Mouse (Mus musculus): ENCODE results near the gene Yod1. TPM values are rescaled to one million over a fixed set of nuclear protein-coding genes. Genes with fewer than 3 reads are reported as not detected.

Gene Yod1
- total and polyA plus RNA-seq, 2 experiments from 2014 or later, result 9.8 to 21.0 TPM

DNA sequence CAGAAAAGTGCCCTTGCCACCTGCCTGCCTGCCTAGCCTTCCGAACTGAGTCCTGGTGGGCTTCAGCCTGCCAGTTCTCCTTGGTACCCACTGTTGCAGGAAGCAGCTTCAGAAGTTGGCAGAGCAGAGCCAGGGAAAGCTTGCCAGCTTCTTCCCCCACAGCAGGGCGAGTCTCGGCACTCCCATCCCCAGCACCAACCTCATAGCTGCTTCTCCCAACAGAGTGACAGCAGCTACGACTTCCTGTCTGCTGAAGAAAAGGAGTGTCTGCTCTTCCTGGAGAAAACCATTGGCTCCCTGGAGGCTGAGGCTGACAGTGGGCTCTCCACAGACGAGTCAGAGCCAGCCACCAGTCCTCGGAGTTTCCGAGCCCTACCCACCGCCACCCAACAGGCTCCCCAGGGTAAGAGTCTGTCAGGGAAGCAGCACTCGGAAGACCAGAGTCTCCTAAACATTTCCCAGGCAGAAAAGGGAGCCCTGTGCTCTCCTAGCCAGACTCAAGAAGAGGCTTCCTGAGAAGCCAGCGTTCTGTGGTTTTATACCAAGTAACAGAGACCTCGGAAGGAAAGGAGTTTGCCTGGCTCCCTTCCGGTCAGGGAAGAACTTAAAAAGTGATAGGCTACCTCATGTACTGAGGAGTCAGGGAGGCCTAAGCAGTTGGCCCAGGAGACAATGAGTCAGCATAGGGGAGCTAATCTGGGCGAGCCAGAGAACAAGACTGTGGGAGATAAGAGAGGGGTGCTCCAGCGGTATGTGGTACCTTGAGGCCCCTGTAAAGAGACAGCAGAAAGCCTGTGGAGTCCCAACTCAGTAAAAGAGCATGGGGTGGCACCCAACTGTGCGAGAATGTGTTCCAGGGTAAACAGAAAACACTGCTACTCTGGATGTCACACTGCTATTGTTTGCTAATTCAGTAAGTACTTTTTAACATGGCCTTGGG lies 23.9 kb downstream of the Yod1 start:
- no peak for TF ChIP-seq CTCF (IDR thresholded peaks at IDR 0.05)
- no peak overlapping the region for H3K4me2 ChIP-seq (ENCODE audit: low read depth, low read length, poor library complexity, severe bottlenecking)
- H3K9ac ChIP-seq (replicated peaks; ENCODE audit: low read length, poor library complexity, severe bottlenecking), result no peak overlapping the region
- no peaks in the 10 kb centered on the region for H3K27me3 ChIP-seq (ENCODE audit: insufficient read depth, low read length)
- DNase-seq (ENCODE audit: low spot score) (peak; percentile 9), ATAC-seq (ENCODE audit: low FRiP score) (0 out of 2 replicates have a peak, but pooled peaks have one; percentile 52)
- no peaks in the 10 kb centered on the region for H3K9me3 ChIP-seq (ENCODE audit: low read length)
- H3K36me3 ChIP-seq (ENCODE audit: insufficient read depth, low read length), result no peaks in the 10 kb centered on the region
- H3K4me3 ChIP-seq (ENCODE audit: low read depth, low read length), result no peak overlapping the region
- WGBS, result 61% methylated on average over 15 of the region's 15 CpGs
- no peaks in the 10 kb centered on the region for H3K4me1 ChIP-seq (ENCODE audit: insufficient read depth, low read length)
- no peak overlapping the region for H3K27ac ChIP-seq (ENCODE audit: low read depth, low read length)

DNA sequence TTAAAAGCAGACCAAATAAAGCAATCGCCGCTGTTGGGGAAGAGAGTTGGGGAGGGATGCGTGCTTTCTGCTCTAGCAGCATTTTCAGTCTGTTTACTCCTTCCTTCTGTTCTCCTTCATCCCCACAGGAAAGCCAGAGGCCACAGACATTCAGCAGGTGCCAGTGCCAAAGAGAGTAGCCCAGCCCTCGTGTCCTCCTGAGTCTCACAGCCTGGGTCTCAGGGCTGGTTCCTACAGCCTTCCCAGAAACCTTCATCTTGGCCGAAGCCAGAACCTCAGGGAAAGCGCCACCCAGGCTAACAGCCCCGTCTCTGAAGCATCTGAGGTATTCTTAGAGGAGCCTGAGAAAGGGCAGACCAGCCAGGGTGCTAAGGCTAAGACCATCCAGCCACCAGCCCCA lies 25.1 kb downstream of the Yod1 start:
- H3K9ac ChIP-seq (replicated peaks; ENCODE audit: low read length, poor library complexity, severe bottlenecking), result no peak overlapping the region
- DNase-seq (ENCODE audit: low spot score) (no peak), ATAC-seq (ENCODE audit: low FRiP score) (no peak)
- H3K27me3 ChIP-seq (ENCODE audit: insufficient read depth, low read length), result no peaks in the 10 kb centered on the region
- H3K4me3 ChIP-seq (ENCODE audit: low read depth, low read length), result no peak overlapping the region
- no peak overlapping the region for H3K4me2 ChIP-seq (ENCODE audit: low read depth, low read length, poor library complexity, severe bottlenecking)
- no peaks in the 10 kb centered on the region for H3K4me1 ChIP-seq (ENCODE audit: insufficient read depth, low read length)
- 89% methylated on average over 7 of the region's 7 CpGs for WGBS
- no peaks in the 10 kb centered on the region for H3K36me3 ChIP-seq (ENCODE audit: insufficient read depth, low read length)
- H3K9me3 ChIP-seq (ENCODE audit: low read length), result no peaks in the 10 kb centered on the region
- TF ChIP-seq CTCF (IDR thresholded peaks at IDR 0.05), result no peak
- no peak overlapping the region for H3K27ac ChIP-seq (ENCODE audit: low read depth, low read length)

DNA sequence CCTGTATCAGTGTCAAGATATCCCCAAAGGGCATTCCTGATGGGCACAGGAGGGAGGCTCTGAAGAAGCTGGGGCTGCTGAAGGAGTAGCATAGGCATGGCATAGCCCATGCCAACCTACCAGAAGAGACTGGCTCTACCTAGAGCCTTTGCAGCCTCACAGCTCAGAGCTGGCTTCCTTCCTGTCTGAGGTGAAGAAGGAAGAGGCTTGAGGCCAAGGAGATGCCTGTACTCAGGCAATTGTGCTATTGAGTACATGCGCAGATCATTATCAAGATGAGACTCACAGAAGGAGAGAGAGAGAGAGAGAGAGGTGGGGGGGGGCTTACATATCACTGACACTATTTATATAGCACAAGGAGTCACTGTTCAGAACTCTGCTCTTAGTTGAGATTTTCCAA lies 26.6 kb downstream of the Yod1 start:
- H3K27ac ChIP-seq (ENCODE audit: low read depth, low read length), result no peak overlapping the region
- H3K27me3 ChIP-seq (ENCODE audit: insufficient read depth, low read length), result no peaks in the 10 kb centered on the region
- no peak for TF ChIP-seq CTCF (IDR thresholded peaks at IDR 0.05)
- no peak overlapping the region for H3K9ac ChIP-seq (replicated peaks; ENCODE audit: low read length, poor library complexity, severe bottlenecking)
- H3K4me3 ChIP-seq (ENCODE audit: low read depth, low read length), result no peak overlapping the region
- 92% methylated on average over 1 of the region's 1 CpGs for WGBS
- ATAC-seq (ENCODE audit: low FRiP score) (no peak), DNase-seq (ENCODE audit: low spot score) (no peak)
- H3K4me1 ChIP-seq (ENCODE audit: insufficient read depth, low read length), result no peaks in the 10 kb centered on the region
- H3K9me3 ChIP-seq (ENCODE audit: low read length), result no peaks in the 10 kb centered on the region
- H3K36me3 ChIP-seq (ENCODE audit: insufficient read depth, low read length), result no peaks in the 10 kb centered on the region
- no peak overlapping the region for H3K4me2 ChIP-seq (ENCODE audit: low read depth, low read length, poor library complexity, severe bottlenecking)

DNA sequence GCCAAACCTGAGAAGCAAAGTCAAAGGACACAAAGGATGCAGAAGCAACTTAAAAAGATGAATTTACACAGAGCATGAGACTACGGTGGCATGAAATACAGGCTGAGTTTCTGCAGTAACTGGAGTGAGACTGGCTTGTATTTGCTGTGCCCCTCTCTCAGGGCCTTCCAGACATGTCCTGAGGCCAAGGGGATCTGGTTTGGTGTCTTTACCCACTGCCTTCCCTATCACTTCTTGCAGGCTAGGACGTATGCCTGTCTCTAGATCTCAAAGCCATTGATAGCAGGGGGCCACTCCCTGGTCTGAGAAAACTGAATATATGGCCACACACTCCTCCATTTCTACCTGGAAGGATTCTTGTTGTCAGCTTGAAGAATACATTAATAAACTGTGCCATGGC lies 27.1 kb downstream of the Yod1 start:
- TF ChIP-seq CTCF (IDR thresholded peaks at IDR 0.05), result no peak
- no peak overlapping the region for H3K4me2 ChIP-seq (ENCODE audit: low read depth, low read length, poor library complexity, severe bottlenecking)
- no peak overlapping the region for H3K4me3 ChIP-seq (ENCODE audit: low read depth, low read length)
- no peaks in the 10 kb centered on the region for H3K36me3 ChIP-seq (ENCODE audit: insufficient read depth, low read length)
- no peak overlapping the region for H3K9ac ChIP-seq (replicated peaks; ENCODE audit: low read length, poor library complexity, severe bottlenecking)
- no peak for ATAC-seq (ENCODE audit: low FRiP score)
- WGBS, result 78% methylated on average over 2 of the region's 2 CpGs
- H3K27ac ChIP-seq (ENCODE audit: low read depth, low read length), result no peak overlapping the region
- H3K9me3 ChIP-seq (ENCODE audit: low read length), result no peaks in the 10 kb centered on the region
- H3K4me1 ChIP-seq (ENCODE audit: insufficient read depth, low read length), result no peaks in the 10 kb centered on the region
- DNase-seq (ENCODE audit: low spot score), result no peak
- H3K27me3 ChIP-seq (ENCODE audit: insufficient read depth, low read length), result no peaks in the 10 kb centered on the region

DNA sequence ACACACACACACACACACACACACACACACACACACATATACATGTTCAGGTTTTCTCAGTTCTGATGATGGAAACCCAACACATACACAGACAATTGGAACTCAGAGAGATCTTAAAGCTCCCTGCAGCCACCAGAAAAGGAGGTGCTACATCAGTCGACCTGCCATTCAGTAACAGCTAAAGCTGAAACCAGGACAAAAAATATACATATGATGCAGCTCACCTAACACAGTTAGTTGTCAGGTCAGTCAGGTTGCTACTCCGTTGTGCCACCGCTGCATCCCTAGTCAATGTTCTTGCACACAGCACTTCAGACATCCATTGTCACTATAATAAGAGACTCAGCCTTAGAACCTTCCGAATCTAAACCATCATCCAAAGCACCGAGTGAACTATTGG lies 27.8 kb downstream of the Yod1 start:
- Histone ChIP-seq H3K27me3 (ENCODE audit: insufficient read depth, low read length) (no peaks in the 10 kb centered on the region), H3K9me3 (ENCODE audit: low read length) (no peaks in the 10 kb centered on the region), H3K4me1 (ENCODE audit: insufficient read depth, low read length) (no peaks in the 10 kb centered on the region), H3K36me3 (ENCODE audit: insufficient read depth, low read length) (no peaks in the 10 kb centered on the region), H3K27ac (ENCODE audit: low read depth, low read length) (no peak overlapping the region), H3K4me3 (ENCODE audit: low read depth, low read length) (no peak overlapping the region), H3K9ac (replicated peaks; ENCODE audit: low read length, poor library complexity, severe bottlenecking) (no peak overlapping the region), H3K4me2 (ENCODE audit: low read depth, low read length, poor library complexity, severe bottlenecking) (no peak overlapping the region)
- no peak for TF ChIP-seq CTCF (IDR thresholded peaks at IDR 0.05)
- DNase-seq (ENCODE audit: low spot score) (no peak), ATAC-seq (ENCODE audit: low FRiP score) (no peak)
- WGBS, result 92% methylated on average over 5 of the region's 5 CpGs

DNA sequence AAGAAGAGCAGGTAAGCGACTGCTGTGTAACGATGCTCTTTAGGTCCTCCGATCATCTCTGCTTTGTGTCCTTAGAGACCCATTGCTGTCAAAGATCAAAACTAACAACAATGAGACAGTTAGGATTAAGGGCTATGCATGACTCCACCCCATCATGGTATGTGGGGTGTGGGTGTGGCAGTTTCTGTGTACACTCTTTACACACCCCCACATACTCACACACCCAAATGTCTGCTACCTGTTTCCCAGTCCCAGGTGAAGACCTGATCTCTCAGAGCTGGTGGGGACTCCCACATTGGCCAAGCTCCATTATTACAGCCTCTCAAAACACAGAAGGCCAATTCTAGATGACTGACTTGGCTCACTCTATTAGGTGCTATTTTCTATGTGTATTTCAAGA lies 28.5 kb downstream of the Yod1 start:
- Histone ChIP-seq H3K36me3 (ENCODE audit: insufficient read depth, low read length) (no peaks in the 10 kb centered on the region), H3K27me3 (ENCODE audit: insufficient read depth, low read length) (no peaks in the 10 kb centered on the region), H3K4me1 (ENCODE audit: insufficient read depth, low read length) (no peaks in the 10 kb centered on the region), H3K4me3 (ENCODE audit: low read depth, low read length) (no peak overlapping the region), H3K4me2 (ENCODE audit: low read depth, low read length, poor library complexity, severe bottlenecking) (no peak overlapping the region), H3K9ac (replicated peaks; ENCODE audit: low read length, poor library complexity, severe bottlenecking) (no peak overlapping the region), H3K27ac (ENCODE audit: low read depth, low read length) (no peak overlapping the region), H3K9me3 (ENCODE audit: low read length) (no peaks in the 10 kb centered on the region)
- WGBS, result 97% methylated on average over 3 of the region's 3 CpGs
- DNase-seq (ENCODE audit: low spot score), result no peak
- TF ChIP-seq CTCF (IDR thresholded peaks at IDR 0.05), result no peak
- no peak for ATAC-seq (ENCODE audit: low FRiP score)
